Mouse (Mus musculus) CH12.LX (cell line): Measurements from ENCODE around the gene Nup88. TPM values are rescaled to one million over a fixed set of nuclear protein-coding genes. Genes with fewer than 3 reads are reported as not detected.

ENCODE experiments used
- polyA plus RNA-seq: library from polyadenylated mRNA; unstranded; fragments of >175 nt; gene quantifications from 2 replicates; pipeline ENCODE4 v1.2.1, GENCODE M21; 2012; ENCODE audit warnings: low read depth; ENCODE audit not compliant: insufficient read length
- total RNA-seq, 2 experiments: library from RNA; depleted of rRNA; stranded (reverse); fragments of 300-350 nt in 1 of 2; fragments of >200 nt in 1 of 2; gene quantifications; 2 replicates each; pipeline ENCODE4 v1.2.3; 2012 to 2014

Gene Nup88
- total and polyA plus RNA-seq, 3 experiments = 125 to 208 (median 193) TPM

Other genes with a start within 250 kb of the Nup88 start
- gene Zfp3, start 205.8 kb downstream of the Nup88 start, total RNA-seq (2012; rRNA removed) = 3.1 and 3.5 TPM in 2 replicates
- gene Zfp3, start 205.8 kb downstream of the Nup88 start, total RNA-seq (2014; rRNA removed) = 1.7 and 1.9 TPM in 2 replicates
- 2.0 and 2.5 TPM in 2 replicates for gene Zfp3, start 205.8 kb downstream of the Nup88 start, polyA plus RNA-seq
- 0.17 and 0.30 TPM in 2 replicates for gene Scimp, start 157.4 kb downstream of the Nup88 start, total RNA-seq (2012; rRNA removed)
- gene Scimp, start 157.4 kb downstream of the Nup88 start, total RNA-seq (2014; rRNA removed) = 0.21 and 1.2 TPM in 2 replicates
- gene Scimp, start 157.4 kb downstream of the Nup88 start, polyA plus RNA-seq = 0.53 and 0.79 TPM in 2 replicates
- 22.3 and 23.8 TPM in 2 replicates for gene Rabep1, start 125.2 kb downstream of the Nup88 start, total RNA-seq (2012; rRNA removed)
- 26.1 and 33.4 TPM in 2 replicates for gene Rabep1, start 125.2 kb downstream of the Nup88 start, total RNA-seq (2014; rRNA removed)
- 28.3 and 34.7 TPM in 2 replicates for gene Rabep1, start 125.2 kb downstream of the Nup88 start, polyA plus RNA-seq
- gene Rpain, start 240 bp upstream of the Nup88 start, total RNA-seq (2012; rRNA removed) = 72.7 and 80.6 TPM in 2 replicates
- 64.6 and 69.8 TPM in 2 replicates for gene Rpain, start 240 bp upstream of the Nup88 start, total RNA-seq (2014; rRNA removed)
- gene Rpain, start 240 bp upstream of the Nup88 start, polyA plus RNA-seq = 50.0 and 54.1 TPM in 2 replicates
- gene C1qbp, start 13.1 kb upstream of the Nup88 start, total RNA-seq (2012; rRNA removed) = 150 and 190 TPM in 2 replicates
- 298 and 320 TPM in 2 replicates for gene C1qbp, start 13.1 kb upstream of the Nup88 start, total RNA-seq (2014; rRNA removed)
- 903 and 917 TPM in 2 replicates for gene C1qbp, start 13.1 kb upstream of the Nup88 start, polyA plus RNA-seq
- 34.4 and 45.8 TPM in 2 replicates for gene Dhx33, start 34.5 kb upstream of the Nup88 start, total RNA-seq (2012; rRNA removed)
- 43.0 and 45.6 TPM in 2 replicates for gene Dhx33, start 34.5 kb upstream of the Nup88 start, total RNA-seq (2014; rRNA removed)
- 55.4 and 55.9 TPM in 2 replicates for gene Dhx33, start 34.5 kb upstream of the Nup88 start, polyA plus RNA-seq
- gene Mis12, start 49.6 kb upstream of the Nup88 start, total RNA-seq (2012; rRNA removed) = 23.4 and 32.7 TPM in 2 replicates
- 36.3 and 38.1 TPM in 2 replicates for gene Mis12, start 49.6 kb upstream of the Nup88 start, total RNA-seq (2014; rRNA removed)
- 35.6 and 37.9 TPM in 2 replicates for gene Mis12, start 49.6 kb upstream of the Nup88 start, polyA plus RNA-seq
- 32.7 and 44.2 TPM in 2 replicates for gene Derl2, start 49.9 kb upstream of the Nup88 start, total RNA-seq (2012; rRNA removed)
- 132 TPM in 2 replicates for gene Derl2, start 49.9 kb upstream of the Nup88 start, total RNA-seq (2014; rRNA removed)
- gene Derl2, start 49.9 kb upstream of the Nup88 start, polyA plus RNA-seq = 85.9 and 95.0 TPM in 2 replicates
- not detected in 2 replicates for gene 6330403K07Rik, start 63.5 kb upstream of the Nup88 start, total RNA-seq (2012; rRNA removed)
- gene 6330403K07Rik, start 63.5 kb upstream of the Nup88 start, total RNA-seq (2014; rRNA removed) = not detected in 2 replicates
- gene 6330403K07Rik, start 63.5 kb upstream of the Nup88 start, polyA plus RNA-seq = 0.20 TPM in 1 of 2 replicates, not detected in the other
- 0.29 and 0.34 TPM in 2 replicates for gene Nlrp1a, start 174.7 kb upstream of the Nup88 start, total RNA-seq (2012; rRNA removed)
- gene Nlrp1a, start 174.7 kb upstream of the Nup88 start, total RNA-seq (2014; rRNA removed) = 1.5 and 1.8 TPM in 2 replicates
- 2.6 and 3.2 TPM in 2 replicates for gene Nlrp1a, start 174.7 kb upstream of the Nup88 start, polyA plus RNA-seq